Comparison of ENCODE assay signal across 8 mouse cellular contexts in genomic region chr2:18821451-18822379, GRCm38 (mm10).
DNase-seq lines count a peak whose midpoint lies in the region; ATAC-seq and TF ChIP-seq lines count a peak whose summit lies in the region.

No protein-coding gene starts in this region.

- H3K36me3 ChIP-seq in hindbrain, embryonic 15.5 days = no peaks in the 10 kb centered on the region
- H3K36me3 ChIP-seq in liver, embryonic 11.5 days (ENCODE audit: control insufficient read depth, insufficient read depth, low read length) = no peaks in the 10 kb centered on the region

- no peaks in the 10 kb centered on the region for H3K27me3 ChIP-seq in hindbrain, embryonic 15.5 days
- H3K27me3 ChIP-seq in liver, embryonic 11.5 days (replicated peaks; ENCODE audit: control insufficient read depth, insufficient read depth, low read length) = no peaks in the 10 kb centered on the region

- WGBS in hindbrain, embryonic 15.5 days = 42% methylated on average over 18 of the region's 18 CpGs
- 34% methylated on average over 18 of the region's 18 CpGs for WGBS in liver, embryonic 11.5 days

- peak overlapping the region; percentile 65 for H3K4me3 ChIP-seq in bone marrow macrophage, adult 2 months (ENCODE audit: insufficient read depth, low read length)
- no peak overlapping the region for H3K4me3 ChIP-seq in hindbrain, embryonic 15.5 days
- H3K4me3 ChIP-seq in liver, embryonic 11.5 days (ENCODE audit: low read depth, low read length) = peak overlapping the region; percentile 46

- peak; percentile 69 for DNase-seq in 3T3-L1 (ENCODE audit: low read depth, low spot score)
- peak; percentile 43 for DNase-seq in gastrocnemius, adult 18-20 months (ENCODE audit: low spot score)
- peak; percentile 44 for DNase-seq in liver, embryonic 11.5 days (ENCODE audit: low spot score)
- DNase-seq in monocyte, adult 2 months (ENCODE audit: low read depth in 1 of 2, low spot score in 2 of 2) = peak; percentile 30 to 44
- peak; percentile 40 to 60 for DNase-seq in thymus, postnatal 10 days (ENCODE audit: low spot score in 2 of 2)
- DNase-seq in cerebellum, postnatal 36 days = no peak

- TF ChIP-seq POLR2A in bone marrow macrophage, adult 2 months (IDR thresholded peaks at IDR 0.05; ENCODE audit: borderline replicate concordance, low read depth, low read length) = no peak

- H3K4me2 ChIP-seq in hindbrain, embryonic 15.5 days = peak overlapping the region; percentile 29
- H3K4me2 ChIP-seq in liver, embryonic 11.5 days = peak overlapping the region; percentile 70

- H3K4me1 ChIP-seq in bone marrow macrophage, adult 2 months (ENCODE audit: control insufficient read depth, insufficient read depth, low read length) = peaks cover 16% of the 10 kb centered on the region
- H3K4me1 ChIP-seq in hindbrain, embryonic 15.5 days (replicated peaks) = peaks cover 19% of the 10 kb centered on the region
- peaks cover 6% of the 10 kb centered on the region for H3K4me1 ChIP-seq in liver, embryonic 11.5 days (replicated peaks; ENCODE audit: control insufficient read depth, insufficient read depth, low read length)

- H3K27ac ChIP-seq in bone marrow macrophage, adult 2 months (ENCODE audit: insufficient read depth, low read depth, low read length) = peak overlapping the region; percentile 87
- H3K27ac ChIP-seq in hindbrain, embryonic 15.5 days (replicated peaks) = peak overlapping the region; percentile 57; the same call in 1 of the 2 replicates
- H3K27ac ChIP-seq in liver, embryonic 11.5 days (ENCODE audit: low read depth, low read length) = no peak overlapping the region

- no peak for TF ChIP-seq CTCF in bone marrow macrophage, adult 2 months (IDR thresholded peaks at IDR 0.05; ENCODE audit: low read depth, low read length)

- no peak overlapping the region for H3K9ac ChIP-seq in hindbrain, embryonic 15.5 days
- peak overlapping the region; percentile 52 for H3K9ac ChIP-seq in liver, embryonic 11.5 days (ENCODE audit: low read depth, low read length)

- H3K9me3 ChIP-seq in hindbrain, embryonic 15.5 days = no peaks in the 10 kb centered on the region
- H3K9me3 ChIP-seq in liver, embryonic 11.5 days (ENCODE audit: control insufficient read depth, low read length) = no peaks in the 10 kb centered on the region

- peak; percentile 57; the same call in 1 of the 2 replicates for ATAC-seq in hindbrain, embryonic 15.5 days (ENCODE audit: low FRiP score, low read depth)
- peak; percentile 36 for ATAC-seq in liver, embryonic 11.5 days (replicated peaks; ENCODE audit: low FRiP score)

Comparison
In these comparisons a context has a peak if more than half of its experiments do, and no peak if none do; other contexts are left out.
1. DNase-seq: peak in 3T3-L1 (single experiment), gastrocnemius, adult 18-20 months (single experiment), liver, embryonic 11.5 days (single experiment), monocyte, adult 2 months (2 of 2) and thymus, postnatal 10 days (2 of 2); none in cerebellum, postnatal 36 days (0 of 2).